In genomic region chr1:134555871-134556670, GRCm38 (mm10) we compare ENCODE assay signal across 8 mouse cellular contexts. TPM values are rescaled to one million over a fixed set of nuclear protein-coding genes. Genes with fewer than 3 reads are reported as not detected.
DNase-seq lines count a peak whose midpoint lies in the region; ATAC-seq lines count a peak whose summit lies in the region.

No protein-coding gene starts in this region.

- ATAC-seq in erythroblast, adult 5-6 weeks (replicated peaks; ENCODE audit: low FRiP score, poor library complexity, severe bottlenecking) = peak; percentile 19
- ATAC-seq in hindbrain, embryonic 12.5 days (ENCODE audit: low FRiP score) = peak; percentile 44

- peak overlapping the region; percentile 62 for H3K4me3 ChIP-seq in hindbrain, embryonic 12.5 days

- peak overlapping the region; percentile 80 for H3K9ac ChIP-seq in hindbrain, embryonic 12.5 days

- DNase-seq in CD4-positive helper T cell, adult 2 months (ENCODE audit: low read depth, low spot score) = peak; percentile 79
- DNase-seq in ZHBTc4 (ENCODE audit: low read depth, low spot score) = peak; percentile 69
- DNase-seq in layer of hippocampus, postnatal 36 days = peak; percentile 6 to 54
- DNase-seq in lung, postnatal 14 days = peak; percentile 32
- peak; percentile 67 for DNase-seq in ovary, postnatal 36 days (ENCODE audit: low spot score)
- peak; percentile 34 for DNase-seq in urinary bladder, postnatal 25 days (ENCODE audit: low spot score)

- H3K27ac ChIP-seq in hindbrain, embryonic 12.5 days = peak overlapping the region; percentile 88

- peak overlapping the region; percentile 91 for H3K4me2 ChIP-seq in hindbrain, embryonic 12.5 days (replicated peaks)

- no peaks in the 10 kb centered on the region for H3K36me3 ChIP-seq in hindbrain, embryonic 12.5 days

- no peaks in the 10 kb centered on the region for H3K27me3 ChIP-seq in hindbrain, embryonic 12.5 days

- 1% methylated on average over 46 of the region's 46 CpGs for WGBS in hindbrain, embryonic 12.5 days

- peaks cover 17% of the 10 kb centered on the region for H3K4me1 ChIP-seq in hindbrain, embryonic 12.5 days

- H3K9me3 ChIP-seq in hindbrain, embryonic 12.5 days (replicated peaks) = no peaks in the 10 kb centered on the region

RNA-seq across cellular contexts. Expression of gene Kdm5b, which starts 3.9 kb away (rescaled TPM):
- 15.9 and 16.3 TPM in 2 replicates for total RNA-seq in erythroblast, adult 5-6 weeks (2015; ENCODE audit: low replicate concordance)
- 24.3 and 25.0 TPM in 2 replicates for total RNA-seq in erythroblast, adult 5-6 weeks (2017; ENCODE audit: low replicate concordance)
- 119 and 120 TPM in 2 replicates for polyA plus RNA-seq in hindbrain, embryonic 12.5 days (2016; fragmentation: Nextera tagmentation; extraction: Ambion mirVana)
- 10 to 100 TPM; 72.0 to 73.4 TPM for total RNA-seq in layer of hippocampus, postnatal 36 days (2021)

RNA-seq across cellular contexts. Expression of gene Mgat4e, which starts 6.6 kb away (rescaled TPM):
- total RNA-seq in erythroblast, adult 5-6 weeks (2015; ENCODE audit: low replicate concordance) = not detected in 2 replicates
- not detected in 2 replicates for total RNA-seq in erythroblast, adult 5-6 weeks (2017; ENCODE audit: low replicate concordance)
- polyA plus RNA-seq in hindbrain, embryonic 12.5 days (2016; fragmentation: Nextera tagmentation; extraction: Ambion mirVana) = not detected in 2 replicates
- not detected for total RNA-seq in layer of hippocampus, postnatal 36 days (2021)

Comparison
In these comparisons a context has a peak if more than half of its experiments do, and no peak if none do; other contexts are left out.
1. Peak in every context shown above with its lines: DNase-seq, ATAC-seq, H3K4me3 ChIP-seq and H3K27ac ChIP-seq.